Mouse (Mus musculus) left cerebral cortex, postnatal 25 days (tissue): ENCODE results near the gene Trim62. TPM values are rescaled to one million over a fixed set of nuclear protein-coding genes. Genes with fewer than 3 reads are reported as not detected.

Source experiments
- DNase-seq, 2 experiments: peaks; one replicate each; pipeline ENCODE4 v3.0.0; 2022; ENCODE audit warnings: low spot score in 2 of 2, mixed read lengths in 1 of 2
- intact Hi-C: fragments of 180-260 bp; cut with DNase I; formaldehyde crosslinking; loops from one replicate; pipeline ENCODE4 v1.15.1; 2025
- total RNA-seq, 2 experiments: library from RNA; stranded (reverse); gene quantifications; 2 replicates each; pipeline ENCODE4 v1.2.3; 2021

The Trim62 gene
- total RNA-seq, 2 experiments from 2014 or later: 17.2 to 20.4 TPM

DNA sequence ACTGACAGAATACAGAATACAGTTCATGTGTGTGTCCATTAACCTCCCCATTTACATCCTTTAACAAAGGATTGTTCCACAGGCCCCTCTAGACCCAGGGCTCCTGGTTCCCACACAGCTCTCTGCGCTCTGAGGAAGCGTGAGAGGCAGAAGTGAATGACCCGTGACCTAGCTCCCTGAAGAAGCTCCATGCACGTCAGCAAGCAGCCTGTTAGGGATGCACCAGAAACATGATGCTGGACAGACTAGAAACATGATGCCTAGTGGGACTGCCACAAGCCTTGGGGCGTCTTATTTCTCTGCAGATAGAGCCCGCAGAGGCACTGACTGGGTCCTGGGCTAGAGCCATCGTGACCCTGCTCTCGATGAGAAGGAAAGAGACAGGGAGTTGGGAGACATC is 23.4 kb downstream of the Trim62 start:
- intact Hi-C loops: no loop called here

GRCm38 (mm10) chr4:128907238-128907968 is 24.0 kb downstream of the Trim62 start:
- intact Hi-C loops: no loop called here
- no peak for DNase-seq

More for the DNA sequence above, 23.4 kb downstream of the Trim62 start:
- no peak for DNase-seq

DNA sequence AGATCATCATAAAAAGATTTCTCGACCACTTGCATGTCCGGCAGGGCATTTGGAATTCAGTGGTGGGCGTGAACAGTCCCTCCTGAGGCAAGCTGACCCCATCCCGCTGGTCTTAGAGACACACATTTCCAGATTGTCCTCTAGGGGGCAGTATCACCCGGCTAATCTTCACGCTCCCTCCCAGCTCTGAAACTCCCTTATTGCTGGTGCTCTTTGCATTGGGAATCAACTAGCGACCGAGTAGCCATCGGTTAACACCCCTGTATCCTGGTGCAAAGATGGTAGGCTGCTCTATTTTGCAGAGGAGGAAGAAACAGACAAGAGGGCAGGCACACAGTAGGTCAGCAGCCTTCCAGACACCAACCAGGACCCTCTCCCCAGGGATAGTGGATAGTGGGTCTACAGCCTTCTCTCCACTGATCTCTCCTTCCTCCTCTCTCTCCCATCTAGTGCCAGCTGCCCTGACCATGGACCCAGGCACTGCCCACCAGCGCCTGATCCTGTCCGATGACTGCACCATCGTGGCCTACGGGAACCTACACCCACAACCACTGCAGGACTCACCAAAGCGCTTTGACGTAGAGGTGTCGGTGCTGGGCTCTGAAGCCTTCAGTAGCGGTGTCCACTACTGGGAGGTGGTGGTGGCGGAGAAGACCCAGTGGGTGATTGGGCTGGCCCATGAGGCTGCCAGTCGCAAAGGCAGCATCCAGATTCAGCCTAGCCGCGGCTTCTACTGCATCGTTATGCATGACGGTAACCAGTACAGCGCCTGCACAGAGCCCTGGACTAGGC is 25.4 kb downstream of the Trim62 start:
- intact Hi-C loops: no loop called here

GRCm38 (mm10) chr4:128909378-128909831 is 26.0 kb downstream of the Trim62 start:
- intact Hi-C loops: no loop called here
- no peak for DNase-seq

More for the DNA sequence above, 25.4 kb downstream of the Trim62 start:
- peak; percentile 48 to 59 for DNase-seq

- DNase-seq: no peak
- intact Hi-C loops: no loop called here
Measured at GRCm38 (mm10) chr4:128910276-128911063, 27.1 kb downstream of the Trim62 start.

- intact Hi-C loops: no loop called here
- no peak for DNase-seq
Measured at GRCm38 (mm10) chr4:128912085-128912484, 28.7 kb downstream of the Trim62 start.

- intact Hi-C loops: no loop called here
- DNase-seq: no peak
Measured at GRCm38 (mm10) chr4:128913794-128914193, 30.4 kb downstream of the Trim62 start.

GRCm38 (mm10) chr4:128917119-128917518 is 33.7 kb downstream of the Trim62 start:
- intact Hi-C loops: no loop called here
- no peak for DNase-seq

DNA sequence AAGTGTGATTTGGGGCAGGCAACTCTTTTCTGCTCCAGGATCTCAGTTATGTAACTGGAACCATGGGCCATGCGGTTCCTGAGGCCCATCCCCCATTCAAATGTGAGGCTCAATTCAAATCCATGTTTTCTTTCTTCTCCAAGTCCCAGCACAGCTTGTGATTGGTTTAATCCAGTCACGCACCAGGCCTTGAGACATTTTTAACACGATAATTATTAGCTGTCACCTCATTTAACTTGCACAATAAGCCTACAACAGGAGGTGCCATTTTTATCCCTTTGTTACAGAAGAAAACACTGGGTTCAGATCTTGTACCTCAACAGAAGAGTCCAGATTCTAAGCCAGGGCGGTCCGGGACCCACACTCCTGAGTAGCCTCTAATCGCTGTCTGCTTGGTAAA is 34.4 kb downstream of the Trim62 start:
- intact Hi-C loops: no loop called here
- DNase-seq: no peak

DNA sequence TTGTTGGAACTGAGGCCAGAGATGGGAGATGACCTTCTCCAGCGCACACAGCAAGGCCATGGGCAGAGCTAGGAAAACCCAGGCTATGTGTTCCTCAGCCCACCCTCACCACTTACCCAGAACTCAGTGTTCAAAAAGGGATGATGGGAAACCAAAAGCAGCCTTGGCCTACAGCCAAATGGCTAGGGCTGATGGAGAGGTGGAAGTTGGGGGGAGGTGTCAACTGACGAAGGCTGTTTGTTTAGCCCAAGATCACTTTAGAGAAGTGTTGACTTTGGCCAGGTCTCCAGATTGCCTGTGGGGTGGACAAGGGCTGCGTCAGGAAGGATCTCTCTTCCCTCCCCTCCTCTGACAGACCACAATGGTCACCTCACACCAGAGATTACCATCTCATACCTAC is 34.8 kb downstream of the Trim62 start:
- intact Hi-C loops: no loop called here
- no peak for DNase-seq

DNA sequence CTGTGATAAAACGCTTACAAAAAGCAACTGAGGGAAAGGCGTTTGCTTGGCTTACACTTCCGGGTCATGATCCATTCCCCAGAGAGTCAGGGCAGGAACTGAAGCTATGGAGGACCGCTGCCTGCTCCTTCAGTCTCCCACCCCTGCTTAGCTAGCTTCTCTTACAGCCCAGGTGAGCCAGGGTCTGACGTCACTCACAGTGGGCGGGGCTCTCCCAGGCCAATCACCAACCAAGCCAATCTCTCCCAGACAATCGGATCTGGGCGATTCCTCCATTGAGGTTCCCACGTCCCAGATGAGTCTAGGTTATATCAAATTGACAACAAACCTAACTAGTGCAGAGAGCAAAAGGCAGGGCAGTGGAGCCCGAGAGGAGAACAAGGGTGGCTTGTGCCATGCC is 35.7 kb downstream of the Trim62 start:
- no peak for DNase-seq
- intact Hi-C loops: no loop called here

- intact Hi-C loops: no loop called here
- peak; percentile 28 to 60 for DNase-seq
Measured at GRCm38 (mm10) chr4:128923603-128924002, 40.2 kb downstream of the Trim62 start.

GRCm38 (mm10) chr4:128924841-128925606 is 41.6 kb downstream of the Trim62 start:
- intact Hi-C loops: no loop called here
- DNase-seq: peak; percentile 84 to 93

DNA sequence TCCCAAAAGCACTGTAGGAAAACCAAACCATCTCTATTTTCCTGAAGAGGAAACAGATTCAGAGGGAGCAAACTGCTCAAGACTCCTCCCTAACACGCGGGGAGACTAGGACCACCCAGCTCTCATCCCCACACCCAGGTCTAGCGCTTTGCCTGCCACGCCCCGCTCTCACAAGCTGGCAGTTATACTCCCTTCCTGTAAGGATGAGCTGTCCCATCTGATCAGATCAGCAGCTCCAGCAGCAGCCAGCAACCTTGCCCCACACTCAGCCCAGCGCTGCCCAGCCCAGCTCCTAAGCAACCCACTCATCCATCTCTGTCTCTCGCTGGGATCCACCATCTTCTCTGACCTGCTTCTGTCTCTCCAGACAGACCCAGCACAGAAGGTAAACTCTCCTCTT is 49.4 kb downstream of the Trim62 start:
- intact Hi-C loops: no loop called here
- DNase-seq: no peak

- no peak for DNase-seq
- intact Hi-C loops: no loop called here
Measured at GRCm38 (mm10) chr4:128935595-128935994, 52.2 kb downstream of the Trim62 start.

DNA sequence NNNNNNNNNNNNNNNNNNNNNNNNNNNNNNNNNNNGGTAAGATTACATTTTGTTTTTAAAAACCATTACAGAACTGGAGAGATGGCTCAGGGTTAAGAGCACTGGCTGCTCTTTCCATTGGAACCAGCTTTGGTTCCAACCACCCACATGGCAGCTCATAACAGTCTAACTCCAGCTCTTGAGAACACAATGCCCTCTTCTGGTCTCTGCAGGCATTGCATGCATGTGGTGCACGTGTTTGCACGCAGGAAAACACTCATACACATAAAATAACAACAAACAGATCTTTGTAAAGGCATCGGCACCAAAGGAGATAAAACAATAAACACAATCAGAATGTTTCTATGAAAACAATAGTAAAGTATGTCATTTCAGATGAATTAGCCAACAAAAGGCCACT is 59.0 kb downstream of the Trim62 start:
- intact Hi-C loops: no loop called here
- no peak for DNase-seq

DNA sequence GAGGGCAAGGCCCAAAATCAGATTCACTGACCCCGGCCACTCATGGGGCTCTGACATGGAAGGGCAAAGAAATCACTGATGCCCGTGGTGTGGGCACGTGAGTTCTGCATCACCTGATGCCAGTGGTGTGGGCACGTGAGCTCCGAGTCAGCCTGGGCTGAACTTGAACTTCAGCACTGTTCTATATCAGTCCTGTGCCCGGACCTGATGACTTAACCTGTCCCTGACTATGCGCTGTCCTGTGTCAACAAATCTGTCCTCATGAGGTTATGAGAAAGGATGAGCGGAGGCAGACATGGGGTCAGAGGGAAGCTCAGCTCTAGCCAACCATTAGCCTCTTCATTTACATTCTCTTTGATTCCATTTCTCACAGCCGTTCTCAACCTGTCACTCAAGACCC is 63.4 kb downstream of the Trim62 start:
- no peak for DNase-seq
- intact Hi-C loops: no loop called here

- no peak for DNase-seq
- intact Hi-C loops: no loop called here
Measured at GRCm38 (mm10) chr4:128947326-128947933, 64.0 kb downstream of the Trim62 start.

GRCm38 (mm10) chr4:128948137-128948674 is 64.8 kb downstream of the Trim62 start:
- DNase-seq: no peak

More at GRCm38 (mm10) chr4:128948137-128948674, 64.8 kb downstream of the Trim62 start:
- intact Hi-C loops: no loop called here
